Mouse (Mus musculus) layer of hippocampus, postnatal 10 days (tissue): Measurements from ENCODE around the gene Aif1l. TPM values are rescaled to one million over a fixed set of nuclear protein-coding genes. Genes with fewer than 3 reads are reported as not detected.

ENCODE experiments used
- DNase-seq, 2 experiments: peaks; one replicate each; pipeline ENCODE4 v3.0.0; 2021; ENCODE audit warnings: low spot score in 2 of 2
- total RNA-seq, 2 experiments: library from RNA; stranded (reverse); gene quantifications; 2 replicates each; pipeline ENCODE4 v1.2.3; 2021

The Aif1l gene
- total RNA-seq, 2 experiments from 2014 or later, result 8.6 to 8.8 TPM

GRCm38 (mm10) chr2:32008311-32008710 lies 58.4 kb downstream of the Aif1l start:
- no peak for DNase-seq

GRCm38 (mm10) chr2:32008716-32009115 lies 58.8 kb downstream of the Aif1l start:
- no peak for DNase-seq

- no peak for DNase-seq
These were observed 69.8 kb downstream of the Aif1l start for GRCm38 (mm10) chr2:32019704-32020103.

- no peak for DNase-seq
These were observed 70.3 kb downstream of the Aif1l start for GRCm38 (mm10) chr2:32020229-32020628.

Other genes with a start within 250 kb of the Aif1l start
- not detected for gene Qrfp, start 139.6 kb upstream of the Aif1l start, total RNA-seq
- 10 to 100 TPM; 85.7 to 96.1 TPM for gene Fibcd1, start 104.1 kb upstream of the Aif1l start, total RNA-seq
- gene Lamc3, start 62.8 kb upstream of the Aif1l start, total RNA-seq, result 10 to 100 TPM in 1 of 2 experiments, 1 to 10 TPM in 1; 9.4 to 10.2 TPM
- 10 to 100 TPM; 51.7 to 57.0 TPM for gene Nup214, start 24.3 kb downstream of the Aif1l start, total RNA-seq
- gene Fam78a, start 134.7 kb downstream of the Aif1l start, total RNA-seq, result 1 to 10 TPM; 2.3 to 2.6 TPM
- 10 to 100 TPM; 17.7 to 19.0 TPM for gene Plpp7, start 145.4 kb downstream of the Aif1l start, total RNA-seq
- gene Prrc2b, start 200.9 kb downstream of the Aif1l start, total RNA-seq, result 100 to 1,000 TPM; 272 to 279 TPM